Mouse (Mus musculus) liver, embryonic 14.5 days (tissue): ENCODE measurements around the gene Rex1bd. TPM values are rescaled to one million over a fixed set of nuclear protein-coding genes. Genes with fewer than 3 reads are reported as not detected.

Source experiments
- ATAC-seq: fragments of 200-750 bp; cut with Nextera tagmentation; 2 replicates; pipeline ENCODE4 v1.8.0; 2017; ENCODE audit warnings: moderate number of reproducible peaks, mild to moderate bottlenecking, moderate library complexity; ENCODE audit not compliant: insufficient read depth
- DNase-seq, 3 experiments: peaks; one replicate each; pipeline ENCODE4 v3.0.0-alpha.2; 2012 to 2013; ENCODE audit warnings: low read depth in 3 of 3, low spot score in 3 of 3
- H3K27ac ChIP-seq: fragments of 300-500 bp; sonication (generic); 2 replicates; pipeline ENCODE4 v1.5.1; 2014; ENCODE audit warnings: moderate library complexity, mild to moderate bottlenecking, control low read depth, inconsistent platforms
- H3K27me3 ChIP-seq: fragments of 300-500 bp; sonication (generic); 2 replicates; pipeline ENCODE4 v1.6.1; 2014; ENCODE audit warnings: mild to moderate bottlenecking, low read length, moderate library complexity; ENCODE audit not compliant: control insufficient read depth, insufficient read depth
- H3K36me3 ChIP-seq: fragments of 300-500 bp; sonication (generic); replicated peaks from 2 replicates; pipeline ENCODE4 v1.6.1; 2014; ENCODE audit warnings: low read depth; ENCODE audit not compliant: control insufficient read depth, insufficient read depth
- H3K4me1 ChIP-seq, 2 experiments: fragments of 200-500 bp in 1 of 2; fragments of 300-500 bp in 1 of 2; sonication (generic) in 1 of 2; replicated peaks; 2 replicates each; pipeline ENCODE4 v1.6.1; 2012 to 2014; ENCODE audit warnings: antibody characterized with exemption in 1 of 2, inconsistent platforms in 1 of 2, low read length in 1 of 2; ENCODE audit not compliant: control insufficient read depth in 2 of 2, insufficient read depth in 2 of 2
- H3K4me2 ChIP-seq: fragments of 300-500 bp; sonication (generic); 2 replicates; pipeline ENCODE4 v1.6.1; 2014; ENCODE audit warnings: low read depth, mild to moderate bottlenecking, control low read depth, moderate library complexity
- H3K4me3 ChIP-seq, 2 experiments: fragments of 200-500 bp in 1 of 2; fragments of 300-500 bp in 1 of 2; sonication (generic) in 1 of 2; 2 replicates each; pipeline ENCODE4 v1.5.1; 2012 to 2014; ENCODE audit warnings: low read depth in 2 of 2, low read length in 2 of 2, mild to moderate bottlenecking in 2 of 2, control low read depth in 1 of 2, inconsistent platforms in 1 of 2, moderate library complexity in 1 of 2; ENCODE audit not compliant: insufficient read depth in 1 of 2
- H3K9ac ChIP-seq: fragments of 300-500 bp; sonication (generic); replicated peaks from 2 replicates; pipeline ENCODE4 v1.6.1; 2014; ENCODE audit warnings: mild to moderate bottlenecking, control low read depth, moderate library complexity
- H3K9me3 ChIP-seq: fragments of 300-500 bp; sonication (generic); 2 replicates; pipeline ENCODE4 v1.6.1; 2016; ENCODE audit warnings: low read length, mixed read lengths; ENCODE audit not compliant: control insufficient read depth
- CTCF ChIP-seq: IDR thresholded peaks from 2 replicates; pipeline ENCODE4 v1.5.1; 2016; ENCODE audit warnings: antibody characterized with exemption, low read depth, control low read depth
- EP300 ChIP-seq: IDR thresholded peaks from 2 replicates; pipeline ENCODE4 v1.6.1; 2016; ENCODE audit warnings: antibody characterized with exemption, low read depth
- WGBS: fragments of 180-500 bp; shearing (Covaris S2); extraction: QIAGEN DNeasy Blood & Tissue Kit; methylation state at CpG from one replicate; pipeline ENCODE4 v1.1.7; 2014; ENCODE audit not compliant: insufficient replicate concordance; 5-methylcytosine and 5-hydroxymethylcytosine counted together
- polyA plus RNA-seq, 2 experiments: library from polyadenylated mRNA; depleted of rRNA in 1 of 2; stranded (reverse) in 1 of 2; unstranded in 1 of 2; fragments of >200 nt; fragmentation: Nextera tagmentation in 1 of 2; extraction: Ambion mirVana in 1 of 2; gene quantifications; 2 replicates each; pipeline versions ENCODE4 v1.2.1 to v1.2.3; 2012 to 2014

Gene Rex1bd
- polyA plus RNA-seq, 2 experiments = 55.1 to 72.0 TPM

DNA sequence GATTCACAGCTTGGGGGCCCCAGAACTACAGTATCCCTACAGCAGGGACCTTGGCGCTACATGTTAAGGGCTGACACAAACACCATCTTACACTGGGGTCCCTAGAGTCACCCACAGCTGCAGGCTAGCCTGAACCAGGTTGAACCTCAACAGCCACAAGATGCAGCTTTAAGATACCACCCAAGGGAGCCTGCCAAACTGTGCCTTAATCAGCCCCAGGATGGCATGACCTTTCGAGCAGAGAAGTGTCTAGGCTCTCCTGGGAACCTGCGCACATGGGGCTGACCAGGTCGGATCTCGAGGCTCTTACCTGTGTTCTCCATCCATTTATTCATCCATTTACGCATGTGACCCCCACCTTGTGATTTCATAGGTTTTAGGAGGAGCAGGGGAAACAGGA is 48.7 kb downstream of the Rex1bd start:
- ATAC-seq (no peak), DNase-seq (no peak)
- Histone ChIP-seq H3K4me1 (no peaks in the 10 kb centered on the region), H3K36me3 (no peaks in the 10 kb centered on the region), H3K27me3 (no peaks in the 10 kb centered on the region), H3K27ac (no peak overlapping the region), H3K9me3 (no peaks in the 10 kb centered on the region), H3K4me2 (no peak overlapping the region), H3K4me3 (no peak overlapping the region), H3K9ac (no peak overlapping the region)
- 75% methylated on average over 6 of the region's 6 CpGs for WGBS
- TF ChIP-seq CTCF = no peak

DNA sequence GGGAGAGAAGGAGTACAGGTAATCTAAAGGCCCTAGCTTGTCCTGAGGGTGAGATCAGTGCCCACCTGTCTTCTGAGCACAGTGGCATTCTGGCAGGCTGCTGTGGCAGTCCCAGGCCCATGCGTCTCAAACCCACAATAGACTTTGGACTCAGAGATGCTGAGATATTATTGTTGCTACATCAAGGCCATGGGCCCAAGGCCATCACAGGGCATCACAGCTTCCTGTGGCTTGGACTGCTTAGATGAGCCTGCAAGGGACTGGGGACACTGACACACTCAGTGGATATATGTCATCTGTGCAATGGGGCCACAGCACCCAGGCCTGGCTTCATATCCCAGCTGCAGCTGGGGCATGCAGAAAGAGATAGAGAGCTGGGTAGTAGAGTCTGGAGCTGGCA is 49.6 kb downstream of the Rex1bd start:
- H3K27me3 ChIP-seq = no peaks in the 10 kb centered on the region
- 90% methylated on average over 1 of the region's 1 CpGs for WGBS
- no peak overlapping the region for H3K4me2 ChIP-seq
- H3K36me3 ChIP-seq = no peaks in the 10 kb centered on the region
- no peaks in the 10 kb centered on the region for H3K4me1 ChIP-seq
- TF ChIP-seq EP300 (no peak), CTCF (no peak)
- H3K9me3 ChIP-seq = no peaks in the 10 kb centered on the region
- ATAC-seq = no peak
- H3K4me3 ChIP-seq = no peak overlapping the region
- no peak for DNase-seq
- H3K9ac ChIP-seq = no peak overlapping the region
- no peak overlapping the region for H3K27ac ChIP-seq

Other genes with a start within 250 kb of the Rex1bd start
- 5.5 and 6.5 TPM in 2 replicates for gene Homer3, start 223.9 kb downstream of the Rex1bd start, polyA plus RNA-seq (2012; rRNA removed)
- gene Homer3, start 223.9 kb downstream of the Rex1bd start, polyA plus RNA-seq (2014; fragmentation: Nextera tagmentation; extraction: Ambion mirVana) = 3.9 and 4.2 TPM in 2 replicates
- gene Ddx49, start 204.3 kb downstream of the Rex1bd start, polyA plus RNA-seq (2012; rRNA removed) = 17.9 and 20.3 TPM in 2 replicates
- 20.8 and 22.3 TPM in 2 replicates for gene Ddx49, start 204.3 kb downstream of the Rex1bd start, polyA plus RNA-seq (2014; fragmentation: Nextera tagmentation; extraction: Ambion mirVana)
- 138 and 180 TPM in 2 replicates for gene Cope, start 204.2 kb downstream of the Rex1bd start, polyA plus RNA-seq (2012; rRNA removed)
- 164 and 171 TPM in 2 replicates for gene Cope, start 204.2 kb downstream of the Rex1bd start, polyA plus RNA-seq (2014; fragmentation: Nextera tagmentation; extraction: Ambion mirVana)
- 0.09 and 0.14 TPM in 2 replicates for gene Cers1, start 191.0 kb downstream of the Rex1bd start, polyA plus RNA-seq (2012; rRNA removed)
- gene Cers1, start 191.0 kb downstream of the Rex1bd start, polyA plus RNA-seq (2014; fragmentation: Nextera tagmentation; extraction: Ambion mirVana) = not detected in 2 replicates
- gene Gdf1, start 176.9 kb downstream of the Rex1bd start, polyA plus RNA-seq (2012; rRNA removed) = 0.16 and 0.22 TPM in 2 replicates
- not detected in 2 replicates for gene Gdf1, start 176.9 kb downstream of the Rex1bd start, polyA plus RNA-seq (2014; fragmentation: Nextera tagmentation; extraction: Ambion mirVana)
- gene Upf1, start 153.5 kb downstream of the Rex1bd start, polyA plus RNA-seq (2012; rRNA removed) = 12.3 and 14.1 TPM in 2 replicates
- 9.3 and 11.6 TPM in 2 replicates for gene Upf1, start 153.5 kb downstream of the Rex1bd start, polyA plus RNA-seq (2014; fragmentation: Nextera tagmentation; extraction: Ambion mirVana)
- 0.39 and 0.47 TPM in 2 replicates for gene Comp, start 133.2 kb downstream of the Rex1bd start, polyA plus RNA-seq (2012; rRNA removed)
- 0.29 and 0.85 TPM in 2 replicates for gene Comp, start 133.2 kb downstream of the Rex1bd start, polyA plus RNA-seq (2014; fragmentation: Nextera tagmentation; extraction: Ambion mirVana)
- gene Crtc1, start 67.2 kb downstream of the Rex1bd start, polyA plus RNA-seq (2012; rRNA removed) = 3.9 and 4.5 TPM in 2 replicates
- gene Crtc1, start 67.2 kb downstream of the Rex1bd start, polyA plus RNA-seq (2014; fragmentation: Nextera tagmentation; extraction: Ambion mirVana) = 2.9 and 3.9 TPM in 2 replicates
- gene Klhl26, start 29.8 kb downstream of the Rex1bd start, polyA plus RNA-seq (2012; rRNA removed) = 6.5 and 7.1 TPM in 2 replicates
- gene Klhl26, start 29.8 kb downstream of the Rex1bd start, polyA plus RNA-seq (2014; fragmentation: Nextera tagmentation; extraction: Ambion mirVana) = 5.0 and 6.0 TPM in 2 replicates
- gene Tmem59l, start 19.4 kb downstream of the Rex1bd start, polyA plus RNA-seq (2012; rRNA removed) = 0.03 and 0.09 TPM in 2 replicates
- not detected in 2 replicates for gene Tmem59l, start 19.4 kb downstream of the Rex1bd start, polyA plus RNA-seq (2014; fragmentation: Nextera tagmentation; extraction: Ambion mirVana)
- gene Crlf1, start 13.6 kb downstream of the Rex1bd start, polyA plus RNA-seq (2012; rRNA removed) = 1.5 and 1.9 TPM in 2 replicates
- gene Crlf1, start 13.6 kb downstream of the Rex1bd start, polyA plus RNA-seq (2014; fragmentation: Nextera tagmentation; extraction: Ambion mirVana) = 3.7 and 4.0 TPM in 2 replicates
- 553 and 870 TPM in 2 replicates for gene Uba52, start 4.0 kb upstream of the Rex1bd start, polyA plus RNA-seq (2012; rRNA removed)
- gene Uba52, start 4.0 kb upstream of the Rex1bd start, polyA plus RNA-seq (2014; fragmentation: Nextera tagmentation; extraction: Ambion mirVana) = 738 and 773 TPM in 2 replicates
- 140 and 149 TPM in 2 replicates for gene Fkbp8, start 21.0 kb upstream of the Rex1bd start, polyA plus RNA-seq (2012; rRNA removed)
- 114 and 135 TPM in 2 replicates for gene Fkbp8, start 21.0 kb upstream of the Rex1bd start, polyA plus RNA-seq (2014; fragmentation: Nextera tagmentation; extraction: Ambion mirVana)
- gene Kxd1, start 21.2 kb upstream of the Rex1bd start, polyA plus RNA-seq (2012; rRNA removed) = 28.9 and 30.8 TPM in 2 replicates
- 32.6 and 33.3 TPM in 2 replicates for gene Kxd1, start 21.2 kb upstream of the Rex1bd start, polyA plus RNA-seq (2014; fragmentation: Nextera tagmentation; extraction: Ambion mirVana)
- 8.9 and 9.6 TPM in 2 replicates for gene Ell, start 32.7 kb upstream of the Rex1bd start, polyA plus RNA-seq (2012; rRNA removed)
- 7.7 and 9.2 TPM in 2 replicates for gene Ell, start 32.7 kb upstream of the Rex1bd start, polyA plus RNA-seq (2014; fragmentation: Nextera tagmentation; extraction: Ambion mirVana)
- gene Isyna1, start 87.6 kb upstream of the Rex1bd start, polyA plus RNA-seq (2012; rRNA removed) = 61.3 and 62.4 TPM in 2 replicates
- gene Isyna1, start 87.6 kb upstream of the Rex1bd start, polyA plus RNA-seq (2014; fragmentation: Nextera tagmentation; extraction: Ambion mirVana) = 30.2 and 34.2 TPM in 2 replicates
- 36.3 and 50.8 TPM in 2 replicates for gene Ssbp4, start 102.1 kb upstream of the Rex1bd start, polyA plus RNA-seq (2012; rRNA removed)
- gene Ssbp4, start 102.1 kb upstream of the Rex1bd start, polyA plus RNA-seq (2014; fragmentation: Nextera tagmentation; extraction: Ambion mirVana) = 49.5 and 61.7 TPM in 2 replicates
- gene Lrrc25, start 109.4 kb upstream of the Rex1bd start, polyA plus RNA-seq (2012; rRNA removed) = 4.3 and 5.3 TPM in 2 replicates
- gene Lrrc25, start 109.4 kb upstream of the Rex1bd start, polyA plus RNA-seq (2014; fragmentation: Nextera tagmentation; extraction: Ambion mirVana) = 4.7 TPM in 2 replicates
- 6.3 and 9.0 TPM in 2 replicates for gene Gdf15, start 125.7 kb upstream of the Rex1bd start, polyA plus RNA-seq (2012; rRNA removed)
- gene Gdf15, start 125.7 kb upstream of the Rex1bd start, polyA plus RNA-seq (2014; fragmentation: Nextera tagmentation; extraction: Ambion mirVana) = 1.2 and 2.8 TPM in 2 replicates
- 7.6 and 8.6 TPM in 2 replicates for gene Pgpep1, start 153.6 kb upstream of the Rex1bd start, polyA plus RNA-seq (2012; rRNA removed)
- gene Pgpep1, start 153.6 kb upstream of the Rex1bd start, polyA plus RNA-seq (2014; fragmentation: Nextera tagmentation; extraction: Ambion mirVana) = 19.8 and 23.5 TPM in 2 replicates
- 134 and 478 TPM in 2 replicates for gene Lsm4, start 166.5 kb upstream of the Rex1bd start, polyA plus RNA-seq (2012; rRNA removed)
- 160 and 176 TPM in 2 replicates for gene Lsm4, start 166.5 kb upstream of the Rex1bd start, polyA plus RNA-seq (2014; fragmentation: Nextera tagmentation; extraction: Ambion mirVana)
- 28.4 and 29.4 TPM in 2 replicates for gene Jund, start 192.2 kb upstream of the Rex1bd start, polyA plus RNA-seq (2012; rRNA removed)
- 20.3 and 21.8 TPM in 2 replicates for gene Jund, start 192.2 kb upstream of the Rex1bd start, polyA plus RNA-seq (2014; fragmentation: Nextera tagmentation; extraction: Ambion mirVana)
- gene Iqcn, start 196.7 kb upstream of the Rex1bd start, polyA plus RNA-seq (2012; rRNA removed) = not detected in 2 replicates
- not detected in 2 replicates for gene Iqcn, start 196.7 kb upstream of the Rex1bd start, polyA plus RNA-seq (2014; fragmentation: Nextera tagmentation; extraction: Ambion mirVana)
- gene Gm3336, start 211.8 kb upstream of the Rex1bd start, polyA plus RNA-seq (2012; rRNA removed) = 0.04 TPM in 1 of 2 replicates, not detected in the other
- gene Gm3336, start 211.8 kb upstream of the Rex1bd start, polyA plus RNA-seq (2014; fragmentation: Nextera tagmentation; extraction: Ambion mirVana) = 0.11 TPM in 2 replicates
- gene Pde4c, start 217.0 kb upstream of the Rex1bd start, polyA plus RNA-seq (2012; rRNA removed) = 1.6 TPM in 2 replicates
- gene Pde4c, start 217.0 kb upstream of the Rex1bd start, polyA plus RNA-seq (2014; fragmentation: Nextera tagmentation; extraction: Ambion mirVana) = 0.34 and 0.74 TPM in 2 replicates
- 2.7 and 3.2 TPM in 2 replicates for gene Rab3a, start 247.9 kb upstream of the Rex1bd start, polyA plus RNA-seq (2012; rRNA removed)
- gene Rab3a, start 247.9 kb upstream of the Rex1bd start, polyA plus RNA-seq (2014; fragmentation: Nextera tagmentation; extraction: Ambion mirVana) = 1.6 and 2.4 TPM in 2 replicates